8 mouse cellular contexts compared by ENCODE assay signal in the genomic region with DNA sequence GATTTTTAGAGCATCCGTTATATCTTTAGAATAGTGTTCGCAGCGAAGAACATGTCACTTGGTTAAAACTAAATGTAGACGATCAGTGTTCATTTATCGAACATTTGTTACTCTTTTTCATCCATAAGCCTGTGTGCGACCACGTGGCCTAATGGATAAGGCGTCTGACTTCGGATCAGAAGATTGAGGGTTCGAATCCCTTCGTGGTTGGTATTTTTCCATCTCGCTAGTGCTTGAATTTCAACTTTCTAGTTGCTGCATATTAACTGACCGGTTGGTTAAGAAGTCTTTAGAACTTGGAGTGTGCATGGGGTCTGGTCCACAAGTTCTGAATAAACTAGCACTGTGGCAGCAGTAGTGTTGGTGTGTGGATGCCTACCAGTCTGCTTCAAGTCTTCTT. TPM values are rescaled to one million over a fixed set of nuclear protein-coding genes. Genes with fewer than 3 reads are reported as not detected.
A peak's percentile ranks its signal among the peaks of the same experiment; 100 is the strongest.
DNase-seq lines count a peak whose midpoint lies in the region; ATAC-seq and TF ChIP-seq lines count a peak whose summit lies in the region.

No protein-coding gene starts in this region.

- no peak overlapping the region for H3K27ac ChIP-seq in hindbrain, embryonic 12.5 days
- H3K27ac ChIP-seq in lung, postnatal 0 days (ENCODE audit: low read length), result no peak overlapping the region

- H3K9me3 ChIP-seq in hindbrain, embryonic 12.5 days (replicated peaks), result no peaks in the 10 kb centered on the region
- no peaks in the 10 kb centered on the region for H3K9me3 ChIP-seq in lung, postnatal 0 days (ENCODE audit: low read length)

- no peak for TF ChIP-seq CTCF in lung, postnatal 0 days (IDR thresholded peaks at IDR 0.05)

- 1% methylated on average over 13 of the region's 13 CpGs for WGBS in hindbrain, embryonic 12.5 days
- under 1% methylated on average over 13 of the region's 13 CpGs for WGBS in lung, postnatal 0 days

- peak; percentile 39; the same call in 1 of the 2 replicates for ATAC-seq in hindbrain, embryonic 12.5 days (ENCODE audit: low FRiP score)
- peak; percentile 75 for ATAC-seq in lung, postnatal 0 days

- H3K9ac ChIP-seq in hindbrain, embryonic 12.5 days, result no peak overlapping the region
- no peak overlapping the region for H3K9ac ChIP-seq in lung, postnatal 0 days (replicated peaks; ENCODE audit: low read depth)

- no peaks in the 10 kb centered on the region for H3K36me3 ChIP-seq in hindbrain, embryonic 12.5 days
- H3K36me3 ChIP-seq in lung, postnatal 0 days (ENCODE audit: insufficient read depth, low read length), result no peaks in the 10 kb centered on the region

- peak; percentile 92 for DNase-seq in NIH3T3 (ENCODE audit: low read depth)
- peak; percentile 82 for DNase-seq in cerebellum, adult 9-11 months
- peak; percentile 47 to 80 for DNase-seq in frontal cortex, postnatal 10 days (ENCODE audit: low spot score in 2 of 2)
- DNase-seq in layer of hippocampus, postnatal 10 days (ENCODE audit: low spot score in 2 of 2), result peak; percentile 81 to 89
- peak; percentile 80 for DNase-seq in lung, postnatal 0 days (ENCODE audit: low spot score)
- peak; percentile 84 for DNase-seq in ovary, postnatal 14 days (ENCODE audit: low spot score)
- DNase-seq in thymus, postnatal 10 days (ENCODE audit: low spot score in 2 of 2), result peak; percentile 53 to 69

- H3K4me3 ChIP-seq in hindbrain, embryonic 12.5 days, result peak overlapping the region; percentile 41
- peak overlapping the region; percentile 40 for H3K4me3 ChIP-seq in lung, postnatal 0 days (ENCODE audit: low read depth, low read length)

- 0 out of 2 replicates have a peak, but pooled peaks have one; percentile 34 for TF ChIP-seq EP300 in lung, postnatal 0 days (IDR thresholded peaks at IDR 0.05)

- H3K4me2 ChIP-seq in hindbrain, embryonic 12.5 days (replicated peaks), result peak overlapping the region; percentile 49
- peak overlapping the region; percentile 61 for H3K4me2 ChIP-seq in lung, postnatal 0 days (replicated peaks; ENCODE audit: low read depth, low read length)

- peaks cover 4% of the 10 kb centered on the region for H3K27me3 ChIP-seq in hindbrain, embryonic 12.5 days
- H3K27me3 ChIP-seq in lung, postnatal 0 days (replicated peaks; ENCODE audit: insufficient read depth, low read length), result no peaks in the 10 kb centered on the region

- peaks cover 8% of the 10 kb centered on the region for H3K4me1 ChIP-seq in hindbrain, embryonic 12.5 days
- H3K4me1 ChIP-seq in lung, postnatal 0 days (ENCODE audit: insufficient read depth, low read depth, low read length), result peaks cover 5% of the 10 kb centered on the region; the same call in 1 of the 2 replicates

RNA-seq across cellular contexts. Expression of gene Gpx5, which starts 13.0 kb away (rescaled TPM):
- not detected in 2 replicates for polyA plus RNA-seq in hindbrain, embryonic 12.5 days (2016; fragmentation: Nextera tagmentation; extraction: Ambion mirVana)
- total RNA-seq in layer of hippocampus, postnatal 10 days (2021), result not detected
- polyA plus RNA-seq in lung, postnatal 0 days (2015; fragmentation: Nextera tagmentation; extraction: Ambion mirVana), result not detected in 2 replicates

RNA-seq across cellular contexts. Expression of gene Gpx6, which starts 32.4 kb away (rescaled TPM):
- 0.85 TPM in 1 of 2 replicates, not detected in the other for polyA plus RNA-seq in hindbrain, embryonic 12.5 days (2016; fragmentation: Nextera tagmentation; extraction: Ambion mirVana)
- not detected for total RNA-seq in layer of hippocampus, postnatal 10 days (2021)
- polyA plus RNA-seq in lung, postnatal 0 days (2015; fragmentation: Nextera tagmentation; extraction: Ambion mirVana), result 0.21 and 0.27 TPM in 2 replicates
